Mouse (Mus musculus): Measurements from ENCODE around the gene Nrf1.

The Nrf1 gene

DNA sequence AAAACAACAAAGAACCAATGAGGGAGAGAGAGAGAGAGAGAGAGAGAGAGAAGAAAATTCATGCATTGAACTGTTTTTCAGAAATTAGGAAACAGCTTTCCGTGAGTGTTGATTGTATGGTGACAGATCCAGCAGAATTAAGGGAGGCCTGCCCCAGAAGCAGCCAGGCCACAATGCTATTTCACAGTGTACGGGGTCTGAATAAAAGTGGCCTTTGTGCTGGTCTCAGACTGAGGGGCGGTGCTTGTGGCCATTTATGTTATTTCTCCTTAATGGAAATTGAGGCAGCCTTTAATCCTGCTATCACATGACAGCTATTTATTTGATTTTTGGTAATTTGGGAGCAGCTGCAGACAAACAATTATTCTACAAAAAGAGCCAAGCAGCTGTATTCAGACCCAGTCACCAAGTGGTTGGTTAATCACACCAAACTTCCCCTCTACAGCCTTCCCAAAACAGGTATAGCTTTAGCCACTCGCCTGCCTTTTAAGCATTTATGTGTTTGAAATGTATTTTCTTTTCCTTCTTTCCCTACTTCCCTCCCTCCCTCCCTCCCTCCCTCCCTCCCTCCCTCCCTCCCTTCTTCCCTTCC is 31.2 kb downstream of the Nrf1 start:
- in situ Hi-C loops (cut with MboI, MseI), result no loop called here

DNA sequence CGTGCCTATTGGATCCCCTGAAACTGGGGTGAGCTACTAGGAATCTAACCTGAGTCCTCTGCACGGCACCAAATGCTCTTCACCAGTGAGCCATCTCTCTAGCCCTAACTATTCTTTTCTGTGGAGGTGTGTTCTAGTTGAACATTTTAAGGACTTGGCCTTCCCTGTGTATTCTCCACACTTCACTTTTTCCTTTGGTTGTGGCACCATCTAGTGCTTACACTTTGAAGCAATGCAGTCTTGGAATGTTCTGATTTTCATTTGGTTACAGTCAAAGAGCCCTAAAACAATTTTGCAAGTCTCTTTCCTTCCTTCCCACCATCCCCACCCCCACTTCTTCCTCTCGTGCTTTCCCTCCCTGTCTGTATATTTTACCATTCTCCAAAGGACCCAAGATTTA is 33.6 kb downstream of the Nrf1 start:
- in situ Hi-C loops (cut with MboI, MseI), result no loop called here

DNA sequence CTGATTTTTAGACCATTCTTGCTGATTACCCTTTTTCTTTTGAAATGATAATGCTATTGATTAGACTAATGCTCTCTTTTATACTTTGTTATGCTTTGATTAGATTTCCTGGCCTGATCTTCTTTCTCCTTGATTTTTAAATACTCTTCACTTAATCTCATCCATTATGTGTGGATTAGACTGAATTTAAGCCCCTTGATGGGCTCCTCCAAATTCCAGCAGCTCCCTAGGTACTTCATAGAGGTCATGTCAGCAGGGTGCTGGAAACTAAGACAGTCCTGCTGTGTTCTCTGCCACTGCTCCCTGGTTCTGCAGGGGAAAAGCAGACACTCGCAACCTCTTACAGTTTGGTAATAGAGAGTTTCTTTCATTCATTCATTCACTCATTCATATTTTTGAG is 35.5 kb downstream of the Nrf1 start:
- in situ Hi-C loops (cut with MboI, MseI), result no loop called here

DNA sequence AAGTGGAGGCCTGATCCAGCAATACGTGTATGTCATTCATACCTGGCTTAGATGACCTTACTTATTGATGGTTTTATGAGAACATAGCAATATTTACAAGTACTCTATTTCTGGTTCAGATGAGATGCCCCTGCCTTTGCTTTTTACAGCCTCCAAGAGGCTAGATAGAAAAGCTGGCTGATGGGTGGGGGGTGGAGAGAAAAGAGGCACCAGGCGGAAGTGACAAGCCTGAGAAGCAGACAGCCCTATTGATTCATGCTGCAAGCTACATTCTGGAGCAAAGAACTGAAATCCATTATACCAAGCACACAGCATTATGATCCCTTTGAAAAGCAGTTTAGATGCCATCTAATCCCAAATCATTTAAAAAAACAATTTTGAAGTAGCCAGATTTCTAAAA is 37.6 kb downstream of the Nrf1 start:
- in situ Hi-C loops (cut with MboI, MseI), result no loop called here

DNA sequence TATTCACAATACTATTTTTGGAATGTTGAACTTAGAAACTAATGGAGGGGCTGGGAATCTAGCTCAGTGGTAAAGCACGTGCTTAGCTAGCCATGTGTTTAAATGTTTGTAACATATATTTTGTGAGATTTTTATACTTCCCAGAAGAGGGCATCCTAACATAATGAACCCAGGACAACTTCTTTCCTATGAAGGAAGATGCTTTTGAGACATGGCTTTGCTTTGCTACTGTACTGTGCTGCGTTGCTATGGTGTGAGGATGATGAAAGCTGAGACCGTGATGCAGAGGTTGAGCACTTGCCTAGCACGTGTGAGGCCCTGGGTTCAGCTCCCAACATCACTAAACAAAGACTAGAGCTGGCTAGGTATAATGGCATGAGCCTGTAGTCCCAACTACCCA is 43.4 kb downstream of the Nrf1 start:
- in situ Hi-C loops (cut with MboI, MseI), result no loop called here

DNA sequence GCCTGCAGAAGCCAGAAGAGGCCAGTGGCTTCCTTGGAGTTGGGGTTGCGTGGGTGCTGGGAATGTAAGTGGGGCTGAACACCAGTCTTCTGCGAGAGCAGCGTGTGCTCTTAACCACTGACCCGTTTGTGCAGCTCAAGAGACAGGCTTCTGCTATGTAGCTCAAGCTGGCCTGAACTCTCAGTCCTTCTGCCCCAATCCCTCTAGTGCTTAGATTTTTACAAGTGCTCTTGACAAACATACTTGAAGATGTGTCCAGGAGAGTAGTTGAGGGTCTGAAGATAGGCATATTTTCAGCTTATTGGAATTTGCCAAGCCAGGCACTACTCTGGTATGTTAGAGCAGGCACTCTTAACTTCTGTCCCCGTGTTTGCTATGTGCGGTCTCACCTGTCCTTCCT is 45.0 kb downstream of the Nrf1 start:
- in situ Hi-C loops (cut with MboI, MseI), result no loop called here

DNA sequence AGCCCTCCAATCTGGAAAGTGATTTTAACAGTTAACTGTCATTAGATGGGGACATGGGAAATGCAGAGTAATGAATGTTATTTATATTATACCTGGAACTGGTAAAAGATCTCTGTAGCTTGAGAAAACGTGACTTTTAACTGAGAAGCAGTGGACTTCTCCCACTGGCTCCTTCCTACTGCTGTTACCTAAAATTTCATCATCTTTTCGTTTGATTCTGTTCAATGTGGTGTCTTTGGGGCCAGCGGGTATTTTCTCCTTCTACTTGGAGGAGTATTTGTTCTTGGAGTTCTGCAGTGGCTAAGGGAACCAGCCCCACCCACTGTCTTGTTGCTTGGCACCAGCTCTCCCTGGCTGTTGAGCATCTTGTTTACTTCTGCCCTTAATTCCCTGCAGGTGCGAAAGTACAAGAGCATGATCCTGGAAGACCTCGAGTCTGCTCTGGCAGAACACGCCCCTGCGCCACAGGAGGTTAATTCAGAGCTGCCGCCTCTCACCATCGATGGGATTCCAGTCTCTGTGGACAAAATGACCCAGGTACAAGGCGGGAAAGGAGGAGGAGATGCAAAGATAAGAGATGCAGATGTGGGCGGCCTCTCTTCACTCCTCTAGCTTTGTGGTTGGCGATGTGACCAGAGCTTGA is 54.1 kb downstream of the Nrf1 start:
- in situ Hi-C loops (cut with MboI, MseI), result loop anchor here in 1 of 2 experiments (10.0 kb wide), 1 partner anchor 263 kb away; no protein-coding TSS in a partner anchor

DNA sequence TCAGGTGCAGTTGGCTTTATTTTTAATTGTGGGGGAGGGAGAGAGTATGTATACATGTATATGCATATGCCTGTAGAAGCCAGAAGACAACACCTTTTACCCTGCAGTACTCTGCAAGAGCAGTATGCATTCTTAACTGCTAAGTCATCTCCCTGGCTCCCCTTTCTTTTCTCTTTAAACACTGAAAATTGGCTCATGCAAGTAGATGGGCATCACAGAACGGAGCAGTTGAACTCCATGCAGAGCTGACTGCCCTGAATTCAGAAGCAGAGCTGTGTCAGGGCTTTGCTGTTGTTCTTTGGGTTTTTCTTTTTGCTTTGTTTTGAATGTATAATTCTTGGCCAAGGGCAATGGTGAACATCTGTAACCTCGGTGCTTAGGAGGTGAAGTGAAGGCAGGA is 58.3 kb downstream of the Nrf1 start:
- in situ Hi-C loops (cut with MboI, MseI), result loop anchor here in 1 of 2 experiments (10.0 kb wide), 1 partner anchor 259 kb away; no protein-coding TSS in a partner anchor

DNA sequence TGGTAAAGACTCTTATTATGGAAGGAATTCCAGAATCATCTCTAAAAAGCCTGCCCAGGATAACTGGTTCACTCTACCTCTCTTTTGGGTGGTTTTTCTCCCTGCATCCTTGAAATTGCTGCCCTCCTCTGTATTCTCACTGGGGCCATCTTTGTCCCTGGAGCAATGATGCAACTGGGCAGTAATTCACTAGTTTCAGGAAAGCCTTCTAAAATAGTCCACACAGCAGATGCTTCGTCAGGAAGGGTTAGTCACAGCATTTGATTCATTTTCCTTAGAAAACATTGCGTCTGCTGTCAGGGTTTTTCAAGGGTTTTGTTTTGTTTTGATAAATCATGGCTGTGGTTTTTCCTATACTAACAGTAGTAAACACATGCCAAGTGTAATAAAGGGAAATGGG is 59.7 kb downstream of the Nrf1 start:
- in situ Hi-C loops (cut with MboI, MseI), result loop anchor here in 1 of 2 experiments (10.0 kb wide), 1 partner anchor 257 kb away; no protein-coding TSS in a partner anchor

DNA sequence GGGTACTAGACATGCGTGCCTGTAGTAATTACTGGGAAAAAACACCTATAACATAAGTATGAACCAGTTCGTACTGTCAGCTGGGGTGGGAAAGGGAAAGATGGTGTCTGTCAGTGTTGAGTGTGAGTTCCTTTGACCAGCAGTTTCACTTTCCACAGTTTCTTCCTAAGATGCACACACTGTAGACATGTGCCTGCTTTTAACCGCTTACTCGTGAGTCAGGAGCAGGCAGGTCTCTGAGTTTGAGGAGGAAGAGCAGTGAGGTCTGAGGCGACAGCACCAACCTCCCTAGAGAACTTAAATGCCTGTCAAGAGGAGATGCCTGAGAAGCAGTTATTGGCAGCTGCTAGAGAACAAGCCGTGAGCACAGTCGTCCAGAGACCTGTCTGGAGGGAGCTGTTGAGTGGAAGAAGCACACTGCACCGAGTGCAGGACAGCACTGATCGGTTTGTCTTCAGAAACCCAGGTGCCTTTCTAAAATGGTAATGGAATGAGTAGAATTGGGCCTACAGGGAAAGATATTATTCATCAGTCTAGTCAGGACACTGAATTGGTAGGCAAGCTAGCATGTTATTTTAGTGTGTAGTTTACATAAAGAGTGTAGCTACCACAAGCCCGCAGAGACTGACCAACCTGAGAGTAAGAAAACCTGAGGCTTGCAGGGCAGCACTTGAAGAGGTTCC is 62.2 kb downstream of the Nrf1 start:
- in situ Hi-C loops (cut with MboI, MseI), result loop anchor here in 1 of 2 experiments (10.0 kb wide), 1 partner anchor 255 kb away; no protein-coding TSS in a partner anchor

DNA sequence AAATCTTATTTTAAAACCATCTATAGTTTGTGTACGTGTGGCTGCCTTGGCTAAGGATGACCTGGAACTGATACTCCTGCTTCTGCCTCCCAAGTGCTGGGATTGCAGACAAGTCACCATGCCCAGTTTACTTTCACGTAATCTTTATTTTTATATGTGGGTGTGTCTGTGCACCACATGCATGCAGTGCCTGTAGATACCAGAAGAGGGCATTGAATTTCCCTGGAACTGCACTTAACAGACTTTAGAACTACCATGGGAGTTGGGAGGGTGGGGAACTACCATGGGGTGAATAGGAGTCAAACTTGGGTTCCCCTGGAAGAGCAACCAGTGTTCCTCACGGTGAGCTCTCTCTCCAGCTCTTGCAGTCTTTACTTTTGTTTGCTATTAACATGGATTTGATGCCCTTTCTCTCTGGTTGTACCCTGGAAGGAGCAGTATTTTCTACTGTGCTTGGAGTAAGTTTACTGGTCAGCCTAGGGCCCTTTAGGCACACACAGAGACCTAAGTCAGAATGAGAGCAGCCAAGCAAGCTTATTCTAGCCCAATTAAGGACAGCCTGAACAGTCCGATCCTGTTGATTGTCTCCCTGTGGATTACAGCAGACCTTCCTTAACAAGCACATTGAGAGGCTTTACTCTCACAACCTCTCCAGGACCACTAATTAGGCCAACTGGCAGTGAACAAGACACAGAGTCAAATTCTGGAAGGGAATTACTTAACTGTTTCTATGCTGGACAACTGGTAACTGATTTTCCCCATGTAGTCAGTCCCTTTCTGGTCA is 64.8 kb downstream of the Nrf1 start:
- in situ Hi-C loops (cut with MboI, MseI), result no loop called here

DNA sequence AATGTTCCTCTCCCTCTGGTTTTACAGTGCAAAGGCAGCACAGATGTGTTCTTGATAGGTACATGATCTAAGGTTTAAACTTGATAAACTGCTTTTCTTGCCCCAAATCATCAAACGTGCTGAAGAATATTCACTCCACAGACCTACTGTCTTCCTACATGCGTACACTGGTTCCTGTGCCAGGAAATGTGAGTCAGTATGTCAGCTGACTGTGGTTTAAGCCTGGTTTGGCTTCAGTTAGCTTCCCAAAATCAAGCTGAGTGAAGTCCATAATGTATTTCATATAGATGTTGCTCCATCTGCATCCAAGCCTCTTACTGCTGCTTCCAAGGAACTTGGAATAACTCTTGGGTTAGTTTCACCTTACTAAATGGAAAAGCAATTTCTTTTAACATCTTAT is 66.3 kb downstream of the Nrf1 start:
- in situ Hi-C loops (cut with MboI, MseI), result no loop called here

DNA sequence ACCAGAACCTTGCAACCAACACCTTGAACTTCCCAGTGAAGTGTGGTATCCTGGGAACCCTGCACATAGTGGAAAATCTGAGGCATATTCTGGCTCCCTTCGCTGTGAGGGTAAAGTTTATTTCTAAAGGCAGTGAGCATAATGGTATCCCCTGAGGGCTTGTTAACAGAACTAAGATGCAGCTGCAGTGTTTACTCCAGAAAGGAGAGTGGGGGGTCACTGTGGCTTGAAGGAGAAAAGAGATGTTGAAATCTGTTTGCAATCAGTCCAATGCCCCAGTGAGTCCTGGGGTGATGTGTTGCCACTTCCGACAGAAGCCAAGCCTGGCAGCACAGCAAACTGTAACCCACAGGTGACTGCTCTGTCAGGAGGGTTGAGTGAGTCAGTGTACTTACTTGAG is 73.4 kb downstream of the Nrf1 start:
- in situ Hi-C loops (cut with MboI, MseI), result no loop called here

DNA sequence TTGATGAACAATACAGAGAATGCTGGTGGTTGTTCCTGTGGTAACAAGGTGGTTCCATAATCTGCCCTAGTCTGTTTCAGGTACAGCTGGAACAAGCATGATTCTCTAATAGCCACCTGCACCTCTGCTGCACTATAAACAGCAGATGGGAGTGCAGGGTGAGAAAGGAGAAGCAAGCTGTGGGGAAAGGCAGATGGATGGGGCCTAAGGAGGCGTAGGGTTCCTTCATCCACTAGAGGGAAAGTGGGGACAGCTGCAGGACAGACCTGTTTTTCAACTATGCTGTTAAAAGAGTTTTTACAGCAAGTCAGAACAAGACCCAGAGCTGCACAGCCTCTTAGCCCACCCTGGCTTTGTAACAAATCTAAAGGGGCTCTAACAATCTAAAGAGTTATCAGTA is 73.8 kb downstream of the Nrf1 start:
- in situ Hi-C loops (cut with MboI, MseI), result no loop called here

DNA sequence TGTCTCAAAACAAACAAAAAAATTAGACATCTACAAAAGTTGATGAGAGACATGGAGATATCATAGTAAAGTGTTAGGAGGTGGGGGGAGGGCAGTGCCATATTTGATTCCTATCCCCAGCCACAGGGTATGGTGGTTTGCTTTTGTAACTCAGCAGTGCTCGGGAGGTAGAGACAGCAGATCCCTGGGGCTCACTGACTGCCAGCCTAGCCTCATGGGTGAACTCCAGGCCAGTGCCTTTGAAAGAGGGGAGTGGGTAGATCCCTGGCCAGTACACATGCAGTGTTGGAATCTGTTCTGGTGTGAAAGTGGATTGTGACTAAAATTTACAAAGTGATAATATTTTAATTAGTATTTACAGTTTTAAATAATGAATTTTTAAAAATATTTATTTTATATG is 75.6 kb downstream of the Nrf1 start:
- in situ Hi-C loops (cut with MboI, MseI), result no loop called here

DNA sequence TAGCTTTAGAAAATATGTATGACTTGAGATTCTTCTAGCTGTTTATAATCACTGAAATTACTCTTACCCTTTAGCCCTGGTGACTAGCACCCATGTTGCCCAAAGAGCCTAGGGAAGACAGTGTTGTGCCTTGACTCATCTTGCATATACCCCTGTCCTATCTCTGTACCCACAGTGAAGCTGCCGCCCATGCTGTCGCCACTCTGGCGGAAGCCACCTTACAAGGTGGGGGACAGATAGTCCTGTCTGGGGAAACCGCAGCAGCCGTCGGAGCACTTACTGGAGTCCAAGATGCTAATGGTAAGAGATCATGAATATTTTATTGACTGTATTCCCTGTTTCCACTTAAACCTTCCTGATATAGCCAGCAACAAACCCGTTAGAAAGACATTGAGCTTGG is 78.3 kb downstream of the Nrf1 start:
- in situ Hi-C loops (cut with MboI, MseI), result no loop called here

DNA sequence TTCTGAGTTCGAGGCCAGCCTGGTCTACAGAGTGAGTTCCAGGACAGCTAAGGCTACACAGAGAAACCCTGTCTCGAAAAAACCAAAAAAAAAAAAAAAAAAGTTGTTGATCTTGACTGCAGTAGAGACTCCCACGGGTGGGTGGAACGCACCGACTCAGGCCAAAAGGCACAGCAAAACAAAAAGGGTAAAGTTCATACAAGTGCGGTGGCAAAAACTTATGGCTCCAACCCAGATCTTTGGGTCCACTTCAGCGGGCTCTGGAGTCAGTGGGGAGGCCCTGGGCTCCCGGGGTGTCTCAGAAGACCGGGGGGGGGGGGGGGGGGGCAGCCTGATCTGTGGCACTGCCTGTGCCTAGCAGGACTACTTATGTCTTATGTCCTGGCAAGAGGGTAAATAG is 79.0 kb downstream of the Nrf1 start:
- in situ Hi-C loops (cut with MboI, MseI), result no loop called here

DNA sequence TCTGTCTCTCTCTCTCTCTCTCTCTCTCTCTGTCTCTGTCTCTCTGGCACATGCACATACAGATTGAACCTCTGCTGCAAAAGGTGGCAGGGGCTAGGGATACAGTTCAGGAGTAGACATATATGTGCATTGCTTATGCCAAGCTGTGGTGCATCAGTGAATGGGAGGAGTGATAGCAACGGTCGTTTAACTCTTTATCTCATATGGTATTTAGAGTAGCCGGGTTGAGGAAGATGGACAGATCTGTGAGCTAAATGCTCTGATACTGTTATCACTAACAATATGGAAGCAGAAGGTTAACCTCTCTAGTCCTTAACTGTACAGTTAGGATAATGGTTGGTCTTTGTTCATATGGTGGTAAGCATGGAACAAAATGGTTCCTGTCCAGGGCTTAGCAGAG is 84.6 kb downstream of the Nrf1 start:
- in situ Hi-C loops (cut with MboI, MseI), result no loop called here

DNA sequence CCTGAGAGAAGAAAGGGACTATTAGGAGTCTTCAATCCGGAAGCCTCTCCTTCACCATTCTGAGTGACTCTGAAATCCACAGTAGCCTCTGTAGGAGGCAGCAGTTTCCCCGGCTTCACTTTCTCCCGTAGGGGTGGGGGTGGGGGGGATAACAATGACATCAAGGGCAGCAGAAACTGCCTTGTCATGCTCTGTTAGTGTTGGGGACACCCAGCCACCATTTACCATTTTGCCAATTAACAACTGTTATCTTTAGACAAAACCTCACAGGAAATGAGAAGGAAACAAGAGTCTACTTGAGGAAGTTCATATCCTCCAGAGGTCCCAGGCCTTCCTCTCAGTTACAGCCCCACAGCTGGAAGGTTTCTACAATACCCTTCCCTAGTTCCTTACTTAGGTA is 87.8 kb downstream of the Nrf1 start:
- in situ Hi-C loops (cut with MboI, MseI), result no loop called here

DNA sequence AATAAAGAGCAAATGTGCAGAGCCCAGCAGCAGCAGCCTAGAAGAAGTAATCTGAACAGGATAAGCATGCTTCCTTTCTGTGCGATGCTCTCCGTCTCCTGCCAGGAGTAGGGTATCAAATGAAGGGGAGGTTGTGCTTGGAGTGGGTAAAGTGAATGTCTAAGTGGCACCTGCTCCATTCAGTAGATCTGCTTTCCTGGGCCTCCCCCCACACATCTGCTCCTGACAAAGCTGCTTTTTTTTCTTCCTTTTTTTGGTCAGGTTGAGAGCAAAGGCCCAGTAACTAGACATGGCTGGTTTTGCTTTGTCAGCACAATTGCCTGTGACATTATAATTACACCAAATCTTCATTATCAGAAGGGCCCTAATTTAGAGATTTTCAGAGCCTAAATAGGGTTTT is 89.4 kb downstream of the Nrf1 start:
- in situ Hi-C loops (cut with MboI, MseI), result no loop called here

DNA sequence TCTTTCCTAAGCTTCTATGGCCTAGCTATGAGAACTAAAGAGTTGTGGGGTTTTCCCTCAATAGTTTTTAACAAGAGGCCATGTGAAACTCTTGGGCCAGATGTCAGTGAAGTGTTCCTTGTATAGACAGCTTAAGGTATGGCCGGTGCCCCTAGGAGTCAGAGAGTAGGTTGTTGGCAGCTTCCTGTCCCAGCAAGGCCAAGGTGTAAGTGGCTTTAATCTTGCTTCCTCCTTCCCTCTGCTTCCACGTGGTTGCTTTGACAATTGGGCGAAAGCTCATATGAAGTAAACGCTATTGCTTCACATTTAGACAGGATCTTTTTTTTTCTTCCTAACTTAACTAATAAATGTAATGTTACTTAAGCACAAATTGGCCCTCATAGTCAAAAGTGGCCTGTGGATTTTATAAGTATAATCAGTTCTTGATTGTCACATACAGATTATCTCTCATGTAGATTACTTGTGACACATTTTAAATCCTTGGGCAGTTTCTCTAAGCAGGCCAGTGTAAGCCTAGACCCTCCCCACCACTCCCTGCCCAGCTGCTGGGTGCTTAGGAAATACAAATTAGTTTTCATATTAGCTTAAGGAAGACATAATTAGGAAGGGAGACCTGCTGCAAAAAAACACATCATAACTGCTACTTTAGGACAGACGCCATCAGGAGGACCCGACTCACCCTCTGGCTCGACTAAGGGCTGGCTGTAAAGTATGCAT is 91.7 kb downstream of the Nrf1 start:
- in situ Hi-C loops (cut with MboI, MseI), result no loop called here

DNA sequence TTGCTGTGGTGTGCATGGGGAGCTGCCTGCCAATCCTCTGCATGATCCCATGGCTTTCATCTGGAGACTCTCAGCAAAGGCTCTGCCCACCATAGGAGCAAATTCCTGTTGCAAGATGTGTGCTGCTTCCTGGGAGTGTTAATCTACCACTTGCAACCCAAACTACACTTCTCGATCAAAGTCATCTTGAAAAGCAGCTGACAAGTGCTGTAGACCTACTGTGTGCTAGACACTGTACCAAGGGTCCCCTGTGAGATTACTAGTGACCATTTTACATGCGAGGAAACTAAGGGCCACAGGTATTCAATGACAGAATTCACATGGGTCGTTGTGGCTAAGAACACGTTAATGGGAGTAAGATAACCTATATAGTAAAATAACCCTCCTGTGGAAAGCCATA is 95.5 kb downstream of the Nrf1 start:
- in situ Hi-C loops (cut with MboI, MseI), result no loop called here

Data from T-helper 17 cell (primary cell).